Comparison of ENCODE assay signal across 10 mouse cellular contexts in the genomic region with DNA sequence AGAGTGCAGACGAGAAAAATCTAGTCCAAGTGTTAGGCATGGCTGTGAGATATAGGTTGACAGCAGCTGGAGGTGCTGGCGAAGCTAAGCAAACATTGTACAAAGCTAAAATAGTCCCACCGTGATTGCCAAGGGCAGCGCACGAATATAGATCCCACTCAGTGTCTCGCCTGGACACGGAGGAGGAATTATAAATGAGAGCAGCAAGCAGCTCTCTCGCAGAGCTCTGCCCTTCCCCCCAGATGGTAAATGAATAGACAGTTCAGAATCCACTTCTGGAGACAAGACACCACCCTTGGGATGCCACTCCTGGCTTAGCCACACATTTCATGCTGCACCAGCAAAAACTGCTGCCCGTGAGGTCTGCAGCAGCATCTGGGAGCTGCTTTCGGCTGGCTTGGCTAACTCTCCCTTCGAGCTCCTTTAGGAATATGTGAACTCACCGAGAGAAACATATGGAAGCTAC.
A peak's percentile ranks its signal among the peaks of the same experiment; 100 is the strongest.
DNase-seq lines count a peak whose midpoint lies in the region; ATAC-seq and TF ChIP-seq lines count a peak whose summit lies in the region.
"Had no signal": no experiment of that assay in that cellular context is flagged by ENCODE, and none has a peak within 500 bp of the region (broad histone marks: within the 10 kb centered on the region; RNA-seq: fewer than 3 reads in every experiment).

No protein-coding gene starts in this region.

- H3K36me3 ChIP-seq in heart, embryonic 10.5 days, result no peaks in the 10 kb centered on the region
- no peaks in the 10 kb centered on the region for H3K36me3 ChIP-seq in heart, adult 2 months (ENCODE audit: control insufficient read depth, insufficient read depth, low read length)
- no peaks in the 10 kb centered on the region for H3K36me3 ChIP-seq in embryonic facial prominence, embryonic 15.5 days
- no peaks in the 10 kb centered on the region for H3K36me3 ChIP-seq in hindbrain, postnatal 0 days (ENCODE audit: insufficient read depth, low read length)
- H3K36me3 ChIP-seq in midbrain, embryonic 16.5 days (ENCODE audit: control insufficient read depth, insufficient read depth, low read length), result no peaks in the 10 kb centered on the region
- H3K36me3 ChIP-seq: G1E had no signal

- H3K4me2 ChIP-seq in embryonic facial prominence, embryonic 15.5 days (replicated peaks), result peak overlapping the region; percentile 43
- peak overlapping the region; percentile 25 for H3K4me2 ChIP-seq in hindbrain, postnatal 0 days (ENCODE audit: low read depth, low read length)
- H3K4me2 ChIP-seq in midbrain, embryonic 16.5 days (ENCODE audit: low read length), result peak overlapping the region; percentile 25; the same call in 1 of the 2 replicates

- no peak overlapping the region for H3K9ac ChIP-seq in heart, adult 2 months (ENCODE audit: low read depth, low read length)
- no peak overlapping the region for H3K9ac ChIP-seq in embryonic facial prominence, embryonic 15.5 days
- 0 out of 2 replicates have a peak overlapping the region, but pooled peaks have one; percentile 28 for H3K9ac ChIP-seq in hindbrain, postnatal 0 days (replicated peaks; ENCODE audit: low read length)
- H3K9ac ChIP-seq in midbrain, embryonic 16.5 days (ENCODE audit: low read depth, low read length), result no peak overlapping the region

- intact Hi-C loops in heart, adult 2 months (cut with DNase I), result loop anchor here (1.0 kb wide), 2 partner anchors 254 to 351 kb away; no protein-coding TSS in a partner anchor

- WGBS in heart, embryonic 10.5 days, result 39% methylated on average over 12 of the region's 12 CpGs
- 31% methylated on average over 12 of the region's 12 CpGs for WGBS in heart, adult 2 months
- WGBS in embryonic facial prominence, embryonic 15.5 days, result 25% methylated on average over 12 of the region's 12 CpGs
- WGBS in hindbrain, postnatal 0 days, result 38% methylated on average over 12 of the region's 12 CpGs
- 54% methylated on average over 12 of the region's 12 CpGs for WGBS in midbrain, embryonic 16.5 days

- peak overlapping the region; percentile 79 for H3K27ac ChIP-seq in heart, embryonic 10.5 days
- no peak overlapping the region for H3K27ac ChIP-seq in heart, adult 2 months
- peak overlapping the region; percentile 59 for H3K27ac ChIP-seq in embryonic facial prominence, embryonic 15.5 days (replicated peaks)
- no peak overlapping the region for H3K27ac ChIP-seq in hindbrain, postnatal 0 days
- no peak overlapping the region for H3K27ac ChIP-seq in midbrain, embryonic 16.5 days (ENCODE audit: low read length)
- H3K27ac ChIP-seq: macrophage had no signal

- no peaks in the 10 kb centered on the region for H3K79me2 ChIP-seq in heart, adult 2 months (replicated peaks; ENCODE audit: control insufficient read depth, insufficient read depth, low read length)

- no peaks in the 10 kb centered on the region for H3K9me3 ChIP-seq in heart, embryonic 10.5 days
- H3K9me3 ChIP-seq in embryonic facial prominence, embryonic 15.5 days (replicated peaks), result no peaks in the 10 kb centered on the region
- no peaks in the 10 kb centered on the region for H3K9me3 ChIP-seq in hindbrain, postnatal 0 days (ENCODE audit: low read length)
- no peaks in the 10 kb centered on the region for H3K9me3 ChIP-seq in midbrain, embryonic 16.5 days (replicated peaks; ENCODE audit: control insufficient read depth, low read length, poor library complexity, severe bottlenecking)
- H3K9me3 ChIP-seq: G1E had no signal

- H3K4me1 ChIP-seq in heart, embryonic 10.5 days, result peaks cover 6% of the 10 kb centered on the region; the same call in 1 of the 2 replicates
- no peaks in the 10 kb centered on the region for H3K4me1 ChIP-seq in heart, adult 2 months (ENCODE audit: control insufficient read depth, insufficient read depth, low read length)
- H3K4me1 ChIP-seq in embryonic facial prominence, embryonic 15.5 days, result no peaks in the 10 kb centered on the region
- H3K4me1 ChIP-seq in hindbrain, postnatal 0 days (ENCODE audit: insufficient read depth, low read length), result no peaks in the 10 kb centered on the region
- H3K4me1 ChIP-seq in midbrain, embryonic 16.5 days (ENCODE audit: control insufficient read depth, insufficient read depth, low read length), result peaks cover 2% of the 10 kb centered on the region; the same call in 1 of the 2 replicates

- no peak for DNase-seq in heart, embryonic 10.5 days (ENCODE audit: low spot score)
- no peak for DNase-seq in heart, adult 2 months
- DNase-seq in hindbrain, postnatal 0 days (ENCODE audit: low spot score), result peak; percentile 27
- DNase-seq in layer of hippocampus, adult 11-12 months (ENCODE audit: low spot score), result no peak
- DNase-seq in spleen, postnatal 4 days (ENCODE audit: low spot score in 2 of 2), result no peak
- DNase-seq in cerebellum, postnatal 36 days, result no peak

- no peak for TF ChIP-seq POLR2A in heart, adult 2 months (IDR thresholded peaks at IDR 0.05; ENCODE audit: insufficient read depth, low read depth, low read length)

- TF ChIP-seq EP300 in heart, adult 2 months (IDR thresholded peaks at IDR 0.05; ENCODE audit: insufficient read depth, low read depth, low read length), result no peak

- ATAC-seq in embryonic facial prominence, embryonic 15.5 days (ENCODE audit: insufficient number of reproducible peaks, low FRiP score, low TSS enrichment, low read depth), result peak; percentile 60; the same call in 1 of the 2 replicates
- 0 out of 2 replicates have a peak, but pooled peaks have one; percentile 47 for ATAC-seq in hindbrain, postnatal 0 days
- peak; percentile 52; the same call in 1 of the 2 replicates for ATAC-seq in midbrain, embryonic 16.5 days

- TF ChIP-seq CTCF in heart, adult 2 months (IDR thresholded peaks at IDR 0.05), result no peak
- no peak for TF ChIP-seq CTCF in hindbrain, postnatal 0 days (IDR thresholded peaks at IDR 0.05; ENCODE audit: low read depth)

- no peaks in the 10 kb centered on the region for H3K27me3 ChIP-seq in heart, embryonic 10.5 days (ENCODE audit: insufficient read depth, poor library complexity, severe bottlenecking)
- no peaks in the 10 kb centered on the region for H3K27me3 ChIP-seq in heart, adult 2 months (ENCODE audit: control insufficient read depth, insufficient read depth, low read length)
- 0 out of 2 replicates have a peak, but pooled peaks cover 3% of the 10 kb centered on the region for H3K27me3 ChIP-seq in embryonic facial prominence, embryonic 15.5 days
- H3K27me3 ChIP-seq in hindbrain, postnatal 0 days (ENCODE audit: insufficient read depth, low read length), result no peaks in the 10 kb centered on the region
- H3K27me3 ChIP-seq in midbrain, embryonic 16.5 days (ENCODE audit: control insufficient read depth, insufficient read depth, low read depth, low read length), result no peaks in the 10 kb centered on the region

- peak overlapping the region; percentile 41 for H3K4me3 ChIP-seq in heart, embryonic 10.5 days
- no peak overlapping the region for H3K4me3 ChIP-seq in heart, adult 2 months
- peak overlapping the region; percentile 30 for H3K4me3 ChIP-seq in embryonic facial prominence, embryonic 15.5 days (replicated peaks)
- no peak overlapping the region for H3K4me3 ChIP-seq in hindbrain, postnatal 0 days (ENCODE audit: low read length)
- no peak overlapping the region for H3K4me3 ChIP-seq in midbrain, embryonic 16.5 days (ENCODE audit: low read depth, low read length)

Comparison
In these comparisons a context has a peak if more than half of its experiments do, and no peak if none do; other contexts are left out.
1. H3K27ac ChIP-seq: peak in heart, embryonic 10.5 days (single experiment) and embryonic facial prominence, embryonic 15.5 days (single experiment); none in heart, adult 2 months (single experiment), hindbrain, postnatal 0 days (single experiment) and midbrain, embryonic 16.5 days (single experiment).
2. H3K4me3 ChIP-seq: peak in heart, embryonic 10.5 days (single experiment) and embryonic facial prominence, embryonic 15.5 days (single experiment); none in heart, adult 2 months (single experiment), hindbrain, postnatal 0 days (single experiment) and midbrain, embryonic 16.5 days (single experiment).
3. Peak in every context shown above with its lines, with median percentiles within 50 percentile points of each other: ATAC-seq and H3K4me2 ChIP-seq.